Mouse (Mus musculus) G1E (cell line): Measurements from ENCODE around the gene Dmpk. TPM values are rescaled to one million over a fixed set of nuclear protein-coding genes. Genes with fewer than 3 reads are reported as not detected.

Experiments used
- ATAC-seq: 2 replicates; pipeline ENCODE4 v1.8.0; 2016; ENCODE audit warnings: mild to moderate bottlenecking; ENCODE audit not compliant: insufficient number of reproducible peaks, poor library complexity, low FRiP score, severe bottlenecking; ENCODE audit errors: extremely low read depth
- DNase-seq: peaks from one replicate; pipeline ENCODE4 v3.0.0; 2012; ENCODE audit warnings: low spot score
- H3K27me3 ChIP-seq: 2 replicates; pipeline ENCODE4 v1.6.1; 2012; ENCODE audit warnings: mild to moderate bottlenecking, low read length, inconsistent platforms; ENCODE audit not compliant: insufficient read depth
- H3K36me3 ChIP-seq: replicated peaks from 2 replicates; pipeline ENCODE3; 2012; ENCODE audit warnings: mild to moderate bottlenecking, inconsistent platforms
- H3K4me1 ChIP-seq: 2 replicates; pipeline ENCODE4 v1.6.1; 2012; ENCODE audit warnings: low read depth, low read length, inconsistent platforms, mixed read lengths; ENCODE audit not compliant: insufficient read depth
- H3K4me3 ChIP-seq: 2 replicates; pipeline ENCODE4 v1.5.1; 2012; ENCODE audit warnings: low read depth, mild to moderate bottlenecking, inconsistent platforms, low read length, moderate library complexity, mixed read lengths
- H3K9me3 ChIP-seq: replicated peaks from 2 replicates; pipeline ENCODE4 v1.6.1; 2012; ENCODE audit warnings: inconsistent platforms
- CTCF ChIP-seq: IDR thresholded peaks from 2 replicates; pipeline ENCODE4 v1.5.1; 2012; ENCODE audit warnings: low read depth, low read length, inconsistent platforms, mixed read lengths
- GATA1 ChIP-seq: IDR thresholded peaks from 2 replicates; pipeline ENCODE4 v1.6.1; 2012; ENCODE audit warnings: borderline replicate concordance, low read length, inconsistent platforms, mixed read lengths
- GATA2 ChIP-seq: IDR thresholded peaks from 2 replicates; pipeline ENCODE4 v1.6.1; 2012; ENCODE audit warnings: low read depth, low read length, inconsistent platforms, borderline replicate concordance
- POLR2AphosphoS5 ChIP-seq: IDR thresholded peaks from 2 replicates; pipeline ENCODE4 v1.6.1; 2012; ENCODE audit warnings: low read depth, low read length, inconsistent platforms; ENCODE audit not compliant: insufficient replicate concordance
- TAL1 ChIP-seq: conservative IDR thresholded peaks from 2 replicates; pipeline ENCODE4 v1.6.1; 2012; ENCODE audit warnings: low read depth, low read length, inconsistent platforms, mixed read lengths
- polyA plus RNA-seq: library from polyadenylated mRNA; stranded (reverse); fragments of >175 nt; gene quantifications from 2 replicates; pipeline ENCODE4 v1.2.3, GENCODE M21; 2012
- total RNA-seq, 2 experiments: library from RNA; stranded (forward) in 1 of 2; stranded (reverse) in 1 of 2; fragments of 200-1000 nt in 1 of 2; fragments of >200 nt in 1 of 2; fragmentation: Nextera tagmentation in 1 of 2; gene quantifications; 2 replicates each; pipeline ENCODE4 v1.2.3; 2014 to 2017

Dmpk gene
- total RNA-seq (2014; fragmentation: Nextera tagmentation), result 17.1 and 27.5 TPM in 2 replicates
- 7.3 and 8.0 TPM in 2 replicates for total RNA-seq (2017)
- 78.7 and 82.1 TPM in 2 replicates for polyA plus RNA-seq

- peaks cover 90% of the 10 kb centered on the region for H3K4me1 ChIP-seq
- H3K27me3 ChIP-seq, result no peaks in the 10 kb centered on the region; the same call in 1 of the 2 replicates
- no peak within 1 kb of the TSS; the same call in 1 of the 2 replicates for H3K4me3 ChIP-seq
- H3K36me3 ChIP-seq, result peaks cover 92% of the 10 kb centered on the region
- DNase-seq, result no peak
- TF ChIP-seq CTCF (no peak), POLR2AphosphoS5 (no peak), GATA1 (no peak), TAL1 (no peak), GATA2 (no peak)
- no peak for ATAC-seq
- no peaks in the 10 kb centered on the region for H3K9me3 ChIP-seq
Measured at GRCm38 (mm10) chr7:19083701-19084100, at the start of gene Dmpk. Dmpk (plus strand) TSS chr7:19083849.

GRCm38 (mm10) chr7:19044616-19045015, 39.0 kb upstream of the Dmpk start:
- H3K27me3 ChIP-seq, result no peaks in the 10 kb centered on the region
- no peaks in the 10 kb centered on the region for H3K9me3 ChIP-seq
- ATAC-seq (no peak), DNase-seq (no peak)
- peaks cover 99% of the 10 kb centered on the region for H3K36me3 ChIP-seq
- TF ChIP-seq CTCF (no peak), POLR2AphosphoS5 (no peak), GATA2 (no peak), TAL1 (no peak), GATA1 (no peak)
- no peaks in the 10 kb centered on the region for H3K4me1 ChIP-seq
- no peak overlapping the region for H3K4me3 ChIP-seq

GRCm38 (mm10) chr7:19046286-19047069, 37.2 kb upstream of the Dmpk start:
- Histone ChIP-seq H3K27me3 (no peaks in the 10 kb centered on the region), H3K9me3 (no peaks in the 10 kb centered on the region), H3K4me1 (no peaks in the 10 kb centered on the region), H3K4me3 (no peak overlapping the region), H3K36me3 (peaks cover 99% of the 10 kb centered on the region)
- DNase-seq (no peak), ATAC-seq (no peak)
- TF ChIP-seq GATA2 (no peak), GATA1 (no peak), CTCF (no peak), TAL1 (no peak), POLR2AphosphoS5 (no peak)

- Histone ChIP-seq H3K4me3 (no peak overlapping the region), H3K4me1 (no peaks in the 10 kb centered on the region), H3K9me3 (no peaks in the 10 kb centered on the region), H3K27me3 (no peaks in the 10 kb centered on the region), H3K36me3 (peaks cover 99% of the 10 kb centered on the region)
- no peak for TF ChIP-seq TAL1
- TF ChIP-seq GATA1, result no peak
- TF ChIP-seq POLR2AphosphoS5, result no peak
- no peak for TF ChIP-seq CTCF
- no peak for TF ChIP-seq GATA2
- ATAC-seq (no peak), DNase-seq (no peak)
Measured at GRCm38 (mm10) chr7:19048006-19048527, 35.6 kb upstream of the Dmpk start.

- no peaks in the 10 kb centered on the region for H3K4me1 ChIP-seq
- DNase-seq, result no peak
- H3K4me3 ChIP-seq, result no peak overlapping the region
- no peak for ATAC-seq
- H3K36me3 ChIP-seq, result peaks cover 100% of the 10 kb centered on the region
- no peak for TF ChIP-seq GATA2
- no peak for TF ChIP-seq TAL1
- TF ChIP-seq CTCF, result no peak
- TF ChIP-seq GATA1, result no peak
- TF ChIP-seq POLR2AphosphoS5, result no peak
- no peaks in the 10 kb centered on the region for H3K27me3 ChIP-seq
- no peaks in the 10 kb centered on the region for H3K9me3 ChIP-seq
Measured at GRCm38 (mm10) chr7:19049252-19049651, 34.4 kb upstream of the Dmpk start.

GRCm38 (mm10) chr7:19050172-19050571, 33.5 kb upstream of the Dmpk start:
- H3K36me3 ChIP-seq, result peaks cover 100% of the 10 kb centered on the region
- TF ChIP-seq CTCF (no peak), POLR2AphosphoS5 (no peak), GATA2 (no peak), GATA1 (no peak), TAL1 (no peak)
- H3K9me3 ChIP-seq, result no peaks in the 10 kb centered on the region

More at GRCm38 (mm10) chr7:19050172-19050571, 33.5 kb upstream of the Dmpk start:
- H3K4me1 ChIP-seq, result no peaks in the 10 kb centered on the region
- H3K27me3 ChIP-seq, result no peaks in the 10 kb centered on the region
- H3K4me3 ChIP-seq, result no peak overlapping the region
- DNase-seq (no peak), ATAC-seq (no peak)
